Mouse (Mus musculus) ovary, adult 2 months (tissue): ENCODE results near the gene Ube2ql1. TPM values are rescaled to one million over a fixed set of nuclear protein-coding genes. Genes with fewer than 3 reads are reported as not detected.

Experiments used
- polyA plus RNA-seq: library from polyadenylated mRNA; depleted of rRNA; stranded (reverse); fragments of >200 nt; gene quantifications from 2 replicates; pipeline ENCODE4 v1.2.3, GENCODE M21; 2012; rRNA removed

Gene Ube2ql1
- 5.1 and 10.2 TPM in 2 replicates for polyA plus RNA-seq

DNA sequence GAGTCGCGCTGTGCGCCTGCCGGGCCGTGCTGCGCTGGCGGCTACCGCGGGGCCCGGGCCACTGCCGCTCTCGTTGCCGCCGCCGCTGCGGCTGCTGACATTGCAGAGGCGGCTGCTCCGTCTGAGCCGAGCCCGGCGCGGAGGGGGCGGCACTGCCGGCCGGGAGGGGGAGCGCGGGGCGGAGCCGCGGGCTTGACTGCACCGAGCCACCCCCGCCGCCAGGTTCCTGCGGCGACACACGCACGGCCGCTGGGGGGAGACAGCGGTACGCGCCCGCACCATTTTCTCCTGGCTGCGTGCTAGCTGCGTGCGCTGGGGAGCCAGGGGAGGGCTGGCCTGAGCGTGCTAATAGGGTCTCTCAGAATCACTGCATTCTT is at the start of gene Ube2ql1:
Gene Ube2ql1 (minus strand): TSS at position 131 of the 377 bp plus-strand sequence.

Other genes starting within 250 kb of the Ube2ql1 start
- 62.2 and 94.5 TPM in 2 replicates for gene Nsun2, start 206.1 kb downstream of the Ube2ql1 start, polyA plus RNA-seq
- 27.4 and 32.8 TPM in 2 replicates for gene Tent4a, start 205.3 kb downstream of the Ube2ql1 start, polyA plus RNA-seq
- 37.7 and 56.4 TPM in 2 replicates for gene Srd5a1, start 128.4 kb downstream of the Ube2ql1 start, polyA plus RNA-seq
- 57.4 and 75.3 TPM in 2 replicates for gene Med10, start 62.5 kb upstream of the Ube2ql1 start, polyA plus RNA-seq